In the genomic region with DNA sequence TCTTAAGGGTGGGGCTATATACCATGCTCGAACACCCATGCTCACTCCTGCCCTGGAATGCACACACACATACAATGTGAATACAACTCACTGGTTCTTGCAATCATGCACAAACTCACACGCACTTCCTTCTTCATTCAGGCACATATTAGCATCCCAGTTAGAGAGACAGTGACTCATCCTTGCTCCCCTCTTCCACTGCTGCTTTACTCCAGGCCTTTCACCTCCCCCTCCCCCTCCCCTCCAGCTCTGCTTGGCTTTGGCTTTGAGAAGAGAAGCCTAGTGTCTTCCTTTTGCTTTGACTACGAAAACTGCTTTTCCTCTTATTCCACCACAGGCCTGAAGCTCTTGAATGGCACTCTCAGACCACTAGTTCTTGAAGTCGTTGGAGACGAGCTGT, we compare ENCODE assay signal across 14 mouse cellular contexts. TPM values are rescaled to one million over a fixed set of nuclear protein-coding genes. Genes with fewer than 3 reads are reported as not detected.
"Had no signal": no experiment of that assay in that cellular context is flagged by ENCODE, and none has a peak within 500 bp of the region (broad histone marks: within the 10 kb centered on the region; RNA-seq: fewer than 3 reads in every experiment).

No protein-coding gene starts in this region.

- H3K9me3 ChIP-seq: midbrain, embryonic 10.5 days; midbrain, embryonic 12.5 days; midbrain, embryonic 15.5 days; neural tube, embryonic 12.5 days had no signal

- H3K27ac ChIP-seq: midbrain, embryonic 10.5 days; midbrain, embryonic 12.5 days; midbrain, embryonic 15.5 days; neural tube, embryonic 12.5 days had no signal

- H3K27me3 ChIP-seq: midbrain, embryonic 12.5 days; midbrain, embryonic 15.5 days; neural tube, embryonic 12.5 days had no signal

- H3K4me3 ChIP-seq: midbrain, embryonic 10.5 days; midbrain, embryonic 12.5 days; midbrain, embryonic 15.5 days; neural tube, embryonic 12.5 days had no signal

- H3K4me1 ChIP-seq: midbrain, embryonic 10.5 days; midbrain, embryonic 12.5 days; midbrain, embryonic 15.5 days; neural tube, embryonic 12.5 days had no signal

- DNase-seq: lung, adult 18-20 months; lung, embryonic 14.5 days; lung, postnatal 10 days; lung, postnatal 4 days; right cerebral cortex, postnatal 14 days; thymus, adult 2 months; thymus, postnatal 25 days; thymus, postnatal 4 days had no signal

- H3K9ac ChIP-seq: lung, embryonic 14.5 days; midbrain, embryonic 12.5 days; midbrain, embryonic 15.5 days; neural tube, embryonic 12.5 days had no signal

- H3K36me3 ChIP-seq: midbrain, embryonic 10.5 days; midbrain, embryonic 12.5 days; midbrain, embryonic 15.5 days; neural tube, embryonic 12.5 days had no signal

- ATAC-seq: midbrain, embryonic 15.5 days had no signal

- H3K4me2 ChIP-seq: lung, embryonic 14.5 days; midbrain, embryonic 12.5 days; midbrain, embryonic 15.5 days; neural tube, embryonic 12.5 days had no signal

RNA-seq across cellular contexts. Expression of a gene that starts 22.5 kb away (rescaled TPM):
- total RNA-seq: monocyte, adult 5-6 weeks; neutrophil, adult 5-6 weeks had no signal
